Mouse (Mus musculus) lung, postnatal 0 days (tissue): ENCODE data around the gene Pla2g1b.

Experiments used
- CTCF ChIP-seq: IDR thresholded peaks from 2 replicates; pipeline ENCODE4 v1.5.1; 2016; ENCODE audit warnings: antibody characterized with exemption, mild to moderate bottlenecking
- EP300 ChIP-seq: IDR thresholded peaks from 2 replicates; pipeline ENCODE4 v1.6.1; 2016; ENCODE audit warnings: antibody characterized with exemption, mild to moderate bottlenecking, control low read depth

DNA sequence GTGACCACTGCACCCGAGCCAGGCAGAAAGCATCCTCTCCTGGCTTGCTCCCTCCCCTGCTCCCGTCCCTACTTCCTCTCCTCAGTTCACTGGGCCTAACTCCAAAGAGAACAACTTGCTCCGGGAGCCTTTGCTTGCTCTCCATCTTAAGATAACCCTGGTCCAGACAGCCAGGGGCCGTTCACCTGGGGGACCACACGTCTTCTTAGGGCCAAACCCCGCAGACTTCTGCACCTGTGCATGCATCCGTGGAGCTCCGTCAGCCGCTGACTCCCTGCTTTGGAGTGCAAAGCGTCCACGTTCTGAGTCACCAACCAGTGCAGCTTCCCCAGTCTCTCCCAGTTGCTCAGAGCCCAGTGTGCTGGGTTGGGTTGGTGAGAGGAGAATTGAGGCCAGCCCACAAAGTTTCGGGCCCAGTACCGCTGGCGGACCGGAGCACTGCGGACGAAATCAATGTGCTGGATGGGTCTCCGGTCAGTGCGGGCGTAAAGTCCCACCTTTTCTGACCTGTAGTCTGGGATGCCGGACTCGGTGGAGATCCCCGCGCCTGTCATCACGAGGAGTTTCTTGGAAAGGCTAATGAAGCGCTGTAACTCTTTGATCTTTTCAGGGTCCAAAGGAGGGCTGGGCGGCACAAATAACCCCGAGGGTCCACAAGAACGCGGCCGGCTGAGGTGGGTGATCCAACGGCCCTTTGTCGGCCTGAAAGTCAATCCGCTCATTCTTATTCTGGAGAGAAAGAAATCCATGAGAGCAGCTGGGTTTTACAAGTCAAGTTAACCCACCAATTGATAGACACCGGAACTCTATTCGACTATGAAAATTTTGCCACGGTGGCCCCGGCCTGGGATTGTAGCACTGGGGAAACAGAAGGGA is 16.6 kb downstream of the Pla2g1b start:
- no peak for TF ChIP-seq CTCF
- no peak for TF ChIP-seq EP300
